Mouse (Mus musculus): ENCODE measurements at regions not wholly inside any gene's neighbourhood (a gene's known extent, or its start where the extent isn't known, plus 50 kb on each side); places are given as distances from the start of the nearest gene placed in this dataset.

DNA sequence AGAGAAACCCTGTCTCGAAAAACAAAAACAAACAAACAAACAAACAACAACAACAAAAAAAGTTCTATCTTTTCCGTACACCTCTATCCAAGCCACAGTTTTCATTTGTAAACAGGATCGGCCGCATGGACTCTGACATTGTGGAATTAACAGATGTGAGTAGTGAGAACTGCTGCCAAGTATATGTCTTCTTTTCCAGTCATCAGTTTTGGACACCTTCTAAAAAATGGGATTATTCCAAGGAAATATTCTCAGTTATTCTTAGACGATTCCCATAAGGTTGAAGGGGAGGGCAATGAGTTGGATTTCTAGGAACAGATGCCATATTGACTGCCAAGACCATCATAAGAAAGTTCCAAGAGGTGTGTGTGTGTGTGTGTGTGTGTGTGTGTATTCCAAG is 891.2 kb upstream of the Lrrc6 start:
- no peak for DNase-seq (ENCODE audit: low spot score in 2 of 2)

DNA sequence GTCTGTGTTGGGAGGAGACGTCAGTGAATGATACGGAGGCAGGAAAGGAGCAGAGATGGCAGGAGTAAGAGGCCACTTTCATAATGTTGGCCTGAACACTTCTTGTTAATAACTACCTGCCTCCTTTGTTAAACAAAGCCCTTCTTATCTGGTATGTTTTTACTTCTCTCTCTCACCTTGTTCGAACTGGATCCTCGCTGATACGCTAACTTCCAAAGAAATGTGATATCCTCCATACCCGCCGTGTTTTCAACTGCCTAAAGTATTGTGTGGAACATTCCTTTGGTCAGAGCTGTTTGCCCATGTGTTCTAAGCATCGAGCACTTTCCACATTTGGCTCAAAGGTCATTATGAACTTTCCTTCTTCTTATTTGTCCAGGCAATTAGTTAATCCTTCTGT is 887.8 kb upstream of the Lrrc6 start:
- no peak for DNase-seq (ENCODE audit: low spot score in 2 of 2)

DNA sequence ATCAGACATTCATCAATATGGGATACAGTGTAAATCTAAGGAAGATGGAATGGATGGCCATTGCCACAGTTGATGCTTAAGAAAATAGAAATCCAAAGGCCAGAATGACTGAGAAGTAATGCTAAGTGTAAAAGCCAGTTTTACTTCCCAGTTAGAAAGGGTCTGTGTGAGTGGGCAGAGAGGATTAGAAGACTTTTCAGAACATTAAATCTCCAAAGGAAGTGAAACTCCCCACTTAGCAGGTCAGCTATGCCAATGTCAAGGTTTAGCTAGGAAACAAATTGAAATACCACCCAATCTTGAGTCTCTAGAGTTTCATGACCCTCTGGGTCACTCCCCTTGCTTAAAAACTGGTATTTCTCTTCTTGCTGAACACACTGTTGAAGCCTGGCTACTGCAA is 886.2 kb upstream of the Lrrc6 start:
- no peak for DNase-seq (ENCODE audit: low spot score in 2 of 2)

DNA sequence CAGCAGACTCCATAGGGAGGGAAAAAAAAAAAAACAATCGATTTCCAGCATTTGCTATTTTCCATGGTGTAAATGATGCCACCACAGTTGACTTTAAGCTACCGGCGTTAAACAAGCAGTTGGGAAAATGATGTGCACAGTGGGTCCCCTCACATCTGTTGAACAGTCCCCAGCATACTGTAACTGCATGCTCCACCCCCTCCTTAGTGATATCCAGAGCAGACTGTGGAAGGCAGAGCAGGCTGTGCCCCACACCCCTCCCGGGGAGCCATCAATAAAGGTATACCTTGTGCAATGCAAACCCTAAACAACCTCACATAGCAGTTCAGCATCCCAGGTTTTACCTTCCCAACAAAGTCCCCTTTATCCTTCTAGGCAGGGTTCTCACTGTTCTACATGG is 872.9 kb upstream of the Lrrc6 start:
- no peak for DNase-seq (ENCODE audit: low spot score in 2 of 2)

DNA sequence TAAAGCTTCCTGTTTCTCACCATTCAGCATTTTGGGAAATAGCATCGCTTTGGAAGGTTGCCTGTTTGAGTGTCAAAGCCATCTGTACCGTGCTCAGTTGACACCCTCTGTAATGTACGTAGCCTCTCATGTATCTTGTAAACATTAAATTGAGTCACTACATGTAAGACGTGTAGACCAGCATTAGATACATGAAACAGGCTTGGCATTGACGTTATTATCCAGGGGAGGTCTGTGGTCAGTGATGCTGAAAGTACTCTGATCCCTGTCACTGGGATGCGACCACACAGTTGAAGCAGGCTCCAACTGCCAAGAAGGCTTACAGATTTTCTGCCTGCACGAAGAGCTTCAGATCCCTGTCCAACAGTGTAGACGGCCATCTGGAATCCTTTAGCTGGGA is 872.3 kb upstream of the Lrrc6 start:
- DNase-seq (ENCODE audit: low spot score in 2 of 2): peak in 1 of 2 experiments; percentile 31

DNA sequence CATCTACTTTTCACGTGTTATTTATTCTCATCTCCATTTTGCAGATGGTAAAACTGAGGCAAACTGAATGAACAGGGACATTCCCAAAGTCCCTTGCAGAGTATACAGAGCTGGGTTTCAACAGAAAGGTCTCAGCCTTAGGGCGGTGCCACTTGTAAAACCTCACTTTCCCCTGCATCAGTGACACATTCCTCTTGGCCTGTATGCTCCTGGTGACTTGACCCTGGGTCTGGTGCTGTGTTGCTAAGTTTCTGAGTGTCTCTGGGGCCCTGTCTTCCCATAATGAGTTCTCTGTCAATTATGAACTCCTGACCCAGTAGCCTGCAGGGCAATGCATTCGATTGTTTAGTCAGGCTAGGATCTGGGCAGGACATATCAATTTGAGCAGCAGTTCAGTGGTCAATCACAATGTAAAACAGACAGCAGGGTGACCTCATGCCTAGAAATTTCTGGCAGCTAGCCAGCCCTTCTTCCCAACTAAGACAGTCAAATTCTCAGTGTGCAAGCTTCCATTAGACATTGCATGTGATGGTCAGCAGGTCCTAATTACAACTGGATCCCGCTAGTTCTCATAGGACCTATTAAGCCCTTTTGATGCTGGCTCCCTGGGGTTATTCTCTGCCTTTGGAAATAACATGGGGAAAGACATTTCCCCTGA is 863.5 kb upstream of the Lrrc6 start:
- peak in 1 of 2 experiments; percentile 46 for DNase-seq (ENCODE audit: low spot score in 2 of 2)

DNA sequence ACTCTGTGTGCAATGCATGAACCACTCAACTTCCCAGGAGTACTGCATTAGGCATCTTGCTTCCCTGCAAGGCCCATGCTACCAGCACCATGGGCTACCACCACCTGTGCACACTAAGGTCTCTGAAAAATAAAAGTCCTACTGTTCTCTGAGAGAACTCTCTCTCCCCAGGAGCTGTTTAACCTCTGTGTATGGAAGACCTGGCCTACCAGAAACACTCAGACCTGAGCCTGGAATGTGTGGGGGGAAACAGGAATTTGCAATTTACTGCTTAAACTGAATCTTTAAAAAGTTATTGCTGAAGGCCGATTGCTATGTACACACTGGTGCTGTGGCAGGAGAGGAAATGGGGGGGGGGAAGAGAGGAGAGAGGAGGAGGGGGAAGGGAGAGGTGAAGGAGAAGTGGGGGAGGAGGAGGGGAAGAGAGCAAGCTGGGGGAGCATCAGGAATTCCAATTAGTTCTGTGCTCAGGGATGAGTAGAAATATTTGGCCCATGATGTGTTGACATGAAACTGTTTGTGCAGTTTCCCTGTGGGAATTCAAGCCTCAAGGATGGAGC is 860.4 kb upstream of the Lrrc6 start:
- no peak for DNase-seq (ENCODE audit: low spot score in 2 of 2)

DNA sequence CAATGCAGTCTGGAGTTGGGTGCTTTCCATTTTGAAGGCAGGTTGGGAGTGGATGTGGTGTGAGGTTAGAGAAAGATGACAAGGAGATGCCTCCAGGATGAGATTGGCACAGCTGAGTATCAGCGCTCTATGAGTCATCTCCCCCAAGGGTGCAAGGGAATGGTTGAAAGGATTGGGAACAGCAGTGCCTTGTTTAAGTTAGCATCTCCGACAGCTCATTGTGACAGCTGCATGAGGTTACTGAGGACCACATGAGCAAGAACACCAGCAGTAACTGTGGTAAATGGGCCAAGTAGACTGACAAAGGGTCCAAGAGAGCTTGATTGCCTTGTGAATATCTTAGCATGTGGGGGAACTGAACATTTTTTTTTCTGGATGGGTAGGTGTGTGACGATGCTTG is 857.2 kb upstream of the Lrrc6 start:
- DNase-seq (ENCODE audit: low spot score in 2 of 2): no peak

DNA sequence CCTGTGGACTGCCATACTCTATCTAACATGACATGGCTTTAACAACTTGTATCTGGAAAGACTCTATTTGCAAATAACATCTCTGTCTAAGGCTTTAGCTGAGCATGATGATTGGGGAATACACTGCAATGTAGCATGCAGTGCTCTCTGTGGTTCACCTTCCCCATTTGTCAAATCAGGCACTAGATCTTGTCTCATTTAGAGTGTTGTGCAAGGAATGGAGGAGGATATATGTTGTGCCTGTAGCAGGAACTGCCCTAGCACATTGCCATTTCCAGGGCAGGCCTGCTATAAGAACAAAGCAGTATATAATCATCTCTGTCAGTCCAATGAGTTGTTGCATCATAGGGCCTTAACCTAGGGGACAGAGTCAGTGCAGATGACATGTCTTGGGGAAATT is 854.6 kb upstream of the Lrrc6 start:
- DNase-seq (ENCODE audit: low spot score in 2 of 2): no peak

DNA sequence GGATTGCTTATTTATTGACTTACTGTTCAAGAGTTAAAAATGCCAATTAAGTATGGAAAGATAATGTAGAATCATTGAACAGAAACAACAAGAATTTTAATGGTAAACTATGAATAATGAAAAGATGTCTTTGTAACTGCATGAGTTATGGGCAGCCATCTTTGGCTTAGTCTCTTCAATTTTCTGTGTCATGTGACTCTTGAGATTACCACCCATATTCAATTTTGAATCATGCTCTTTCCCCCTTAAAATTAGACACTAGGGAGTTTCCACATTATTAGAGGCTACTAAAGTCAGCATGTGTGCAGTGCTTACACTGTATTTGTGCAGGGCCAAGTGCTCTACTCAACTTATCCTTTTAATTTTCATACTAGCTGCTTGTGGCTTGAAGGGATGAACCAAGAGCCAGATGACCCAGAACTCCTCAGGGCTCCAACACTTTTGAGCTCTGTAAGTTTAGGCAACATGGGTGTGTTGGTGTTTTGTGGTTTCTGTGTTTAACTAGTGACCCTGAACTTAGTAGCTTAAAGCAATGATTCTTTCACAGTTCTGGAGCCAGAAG is 854.0 kb upstream of the Lrrc6 start:
- DNase-seq (ENCODE audit: low spot score in 2 of 2): no peak

DNA sequence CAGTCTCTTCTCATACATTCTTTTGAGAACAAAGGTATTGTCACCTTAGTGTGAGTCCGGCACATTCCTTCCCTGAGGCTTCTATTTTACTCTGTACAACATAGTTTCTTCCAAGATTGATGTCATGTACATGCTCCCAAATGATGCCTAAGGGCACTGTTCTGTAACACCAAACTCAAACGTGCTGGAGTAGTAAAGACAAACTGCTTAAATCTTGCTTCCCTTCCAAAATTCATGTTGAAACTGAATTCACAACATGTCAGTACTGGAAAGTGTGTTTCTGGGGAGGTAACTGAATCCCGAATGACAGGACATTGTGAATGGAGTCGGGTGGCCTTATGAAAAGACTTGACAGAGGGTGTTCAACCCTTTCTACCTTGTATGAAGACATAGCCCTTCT is 848.8 kb upstream of the Lrrc6 start:
- DNase-seq (ENCODE audit: low spot score in 2 of 2): no peak

DNA sequence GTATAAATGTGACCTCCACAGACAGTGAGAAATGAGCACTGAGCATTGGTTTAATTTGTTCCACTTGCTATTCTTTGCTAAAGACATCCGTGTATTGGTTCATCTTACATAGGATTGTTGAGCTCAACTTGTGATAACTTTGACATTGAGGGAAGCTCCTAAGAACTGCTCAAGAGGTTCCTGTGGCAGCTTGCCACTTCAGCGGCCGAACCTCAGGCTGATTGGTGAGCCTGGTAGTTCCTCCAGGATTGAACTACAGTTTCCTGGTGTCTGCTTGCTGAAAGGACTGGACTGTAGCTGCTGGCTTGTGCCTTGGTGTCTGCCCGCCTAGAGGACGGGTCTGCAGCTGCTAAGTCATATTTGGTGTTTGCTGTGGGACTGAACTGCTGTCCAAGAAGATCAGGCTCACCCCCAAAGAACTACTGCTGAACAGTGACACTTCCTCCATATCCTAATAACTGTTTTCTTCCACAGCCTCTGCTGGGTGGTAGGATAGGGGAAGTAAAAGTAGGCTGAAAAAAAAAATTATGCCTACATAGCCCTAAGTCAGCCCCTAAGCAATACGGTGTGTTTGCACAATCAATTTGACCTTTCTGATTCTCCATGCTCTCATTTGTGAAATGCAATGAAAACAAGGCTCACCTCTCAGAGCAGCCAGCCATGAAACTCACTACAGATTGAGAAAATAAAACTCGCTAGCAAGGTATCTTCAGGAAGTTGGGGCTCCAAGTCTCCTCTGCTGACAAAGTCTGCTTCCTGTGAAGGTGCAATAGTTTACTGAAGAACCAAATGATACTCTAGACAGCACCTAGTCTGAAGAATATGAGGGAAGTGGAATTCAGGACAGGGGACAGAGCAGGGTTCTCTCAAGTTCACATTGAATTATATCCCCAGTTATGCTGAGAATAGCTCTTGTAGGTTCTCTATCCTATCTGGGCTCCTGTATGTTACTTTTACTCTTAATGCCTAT is 844.8 kb upstream of the Lrrc6 start:
- DNase-seq (ENCODE audit: low spot score in 2 of 2): no peak

DNA sequence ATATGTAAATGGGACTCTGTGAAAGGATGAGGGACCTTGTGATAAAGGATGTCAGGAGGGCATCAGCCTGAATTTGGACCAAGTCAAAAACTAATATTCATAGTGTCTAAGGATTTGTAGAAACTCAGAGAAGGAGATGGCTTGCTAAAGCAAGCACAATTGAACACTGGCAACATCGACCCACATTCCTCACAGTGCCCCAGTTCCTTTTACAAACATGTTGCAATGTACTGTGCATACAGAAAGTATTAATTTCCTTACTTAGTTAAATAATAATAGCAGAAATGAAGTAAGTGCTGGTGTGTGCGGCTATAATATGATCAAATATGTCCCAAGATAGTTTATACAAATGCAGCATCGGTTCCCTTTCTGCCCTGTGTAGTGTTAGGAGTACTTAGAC is 841.3 kb upstream of the Lrrc6 start:
- DNase-seq (ENCODE audit: low spot score in 2 of 2): no peak

DNA sequence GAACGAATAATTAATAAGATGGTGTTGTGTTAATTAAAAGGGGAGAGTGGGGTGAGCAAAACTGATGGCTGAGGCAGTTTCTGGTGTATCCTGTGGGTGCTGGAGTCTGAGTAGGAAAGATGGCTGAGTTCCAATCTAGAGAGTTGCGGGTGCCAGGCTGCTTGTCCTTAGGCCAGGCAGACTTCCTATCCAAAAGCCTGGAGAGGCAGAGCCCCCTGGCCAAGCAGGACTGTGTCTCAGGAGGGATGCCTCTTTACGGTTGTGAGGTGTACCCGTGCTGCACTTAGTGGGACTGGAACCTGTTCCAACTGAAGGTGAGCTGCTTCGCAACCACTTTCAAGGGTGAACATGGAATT is 836.3 kb upstream of the Lrrc6 start:
- DNase-seq (ENCODE audit: low spot score in 2 of 2): no peak

DNA sequence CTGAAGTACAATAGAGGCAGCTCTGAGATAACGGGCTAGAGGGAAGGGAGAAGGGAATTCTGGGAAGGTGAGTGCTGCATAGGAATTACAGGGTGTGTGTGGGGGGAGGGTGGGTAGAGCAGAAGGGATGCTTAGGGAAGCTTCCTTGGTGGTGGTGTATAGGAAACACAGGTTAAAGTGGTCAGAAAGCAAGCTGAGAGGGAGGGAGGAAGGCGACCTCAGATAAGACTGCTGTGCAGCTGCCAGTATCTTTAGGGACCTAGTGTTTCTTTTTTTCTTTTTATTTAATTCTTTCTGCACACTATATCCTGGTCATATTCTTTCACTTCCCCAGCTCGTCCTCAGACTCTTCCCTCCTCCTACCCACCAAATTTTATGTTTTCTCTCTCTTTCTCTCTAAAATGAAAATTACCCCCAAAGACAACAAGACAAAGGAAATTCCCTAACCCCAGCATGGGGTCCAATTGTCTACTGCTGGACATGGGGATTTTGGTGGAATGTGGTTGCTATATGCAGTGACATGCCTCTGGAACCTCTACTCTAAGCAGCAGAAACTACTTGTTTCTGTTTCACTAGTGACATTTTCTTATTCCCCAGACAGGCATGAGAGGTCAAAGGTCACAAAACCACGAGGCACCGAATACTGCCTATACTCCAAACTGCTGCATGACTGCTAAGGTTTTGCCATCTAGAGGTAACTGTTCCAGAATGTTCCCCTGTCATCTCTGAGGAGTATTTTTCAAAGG is 835.8 kb upstream of the Lrrc6 start:
- DNase-seq (ENCODE audit: low spot score in 2 of 2): no peak

DNA sequence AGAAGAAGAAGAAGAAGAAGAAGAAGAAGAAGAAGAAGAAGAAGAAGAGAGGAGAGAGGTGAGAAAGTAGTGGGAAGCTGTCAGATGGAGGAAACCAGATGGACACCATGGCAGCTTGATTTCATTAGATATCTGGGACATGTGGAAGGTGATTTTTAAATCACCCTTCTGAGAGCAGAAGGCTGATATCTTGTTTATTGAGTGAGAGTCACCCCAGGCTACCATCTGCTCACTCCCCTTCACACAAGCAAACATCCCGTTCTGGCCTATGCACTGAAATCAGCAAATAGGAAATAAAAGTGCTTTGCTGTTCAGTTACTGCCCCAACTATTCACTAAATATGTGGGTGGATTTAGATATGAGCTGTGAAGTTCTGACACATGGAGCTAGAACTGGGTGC is 831.8 kb upstream of the Lrrc6 start:
- DNase-seq (ENCODE audit: low spot score in 2 of 2): no peak

DNA sequence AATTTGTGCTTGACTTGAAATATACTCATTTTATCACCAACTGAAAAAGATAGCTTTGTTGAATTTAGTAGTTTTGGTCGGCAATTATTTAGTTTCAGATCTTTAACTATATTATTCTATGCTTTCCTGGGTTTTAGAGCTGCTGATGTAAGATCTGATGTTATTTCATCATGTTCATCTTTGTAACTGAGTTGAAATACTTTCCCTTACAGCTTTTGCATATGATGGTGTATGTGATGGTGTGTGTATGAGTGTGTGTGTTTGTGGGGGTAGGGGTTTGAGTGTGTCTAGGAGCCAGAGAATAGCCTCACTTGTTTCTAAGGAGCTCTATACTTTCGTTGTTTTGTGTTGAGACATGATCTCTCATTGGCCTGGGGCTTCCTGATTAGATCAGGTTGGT is 819.6 kb upstream of the Lrrc6 start:
- no peak for DNase-seq (ENCODE audit: low spot score in 2 of 2)

DNA sequence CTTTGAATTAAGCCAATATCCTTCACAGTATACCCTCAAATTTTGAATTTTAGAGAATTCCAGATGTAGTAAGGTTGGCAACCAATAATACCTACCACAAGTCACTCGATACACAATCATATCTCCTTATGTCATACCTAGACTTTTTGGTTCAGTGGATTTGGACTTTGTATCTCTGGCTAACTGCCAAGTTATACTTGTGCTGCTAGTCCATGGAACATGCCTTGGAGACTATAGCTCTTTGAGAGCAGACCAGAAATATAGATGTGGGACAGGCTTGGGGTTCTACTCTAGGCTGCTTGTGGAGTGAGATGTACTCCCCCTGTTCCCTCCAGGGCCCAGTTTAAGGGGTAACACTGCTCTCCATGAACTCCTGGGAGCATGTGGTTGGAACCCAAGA is 814.5 kb upstream of the Lrrc6 start:
- DNase-seq (ENCODE audit: low spot score in 2 of 2): no peak

DNA sequence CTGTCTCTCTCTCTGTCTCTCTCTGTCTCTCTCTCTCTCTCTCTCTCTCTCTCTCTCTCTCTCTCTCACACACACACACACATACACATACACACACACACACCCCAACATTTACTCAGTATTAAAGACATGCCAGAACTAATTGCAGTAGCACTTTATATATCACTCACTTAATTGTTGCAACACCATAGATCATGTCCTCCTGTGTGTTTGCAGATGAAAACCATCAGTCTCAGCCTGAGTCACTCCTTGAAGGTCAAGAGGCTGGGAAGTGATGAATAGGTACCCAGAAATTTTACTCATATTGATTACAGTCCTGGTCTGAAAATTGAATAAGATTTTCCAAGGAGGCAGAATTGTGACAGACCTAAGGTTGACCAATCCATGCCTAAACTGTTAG is 812.9 kb upstream of the Lrrc6 start:
- DNase-seq (ENCODE audit: low spot score in 2 of 2): no peak

DNA sequence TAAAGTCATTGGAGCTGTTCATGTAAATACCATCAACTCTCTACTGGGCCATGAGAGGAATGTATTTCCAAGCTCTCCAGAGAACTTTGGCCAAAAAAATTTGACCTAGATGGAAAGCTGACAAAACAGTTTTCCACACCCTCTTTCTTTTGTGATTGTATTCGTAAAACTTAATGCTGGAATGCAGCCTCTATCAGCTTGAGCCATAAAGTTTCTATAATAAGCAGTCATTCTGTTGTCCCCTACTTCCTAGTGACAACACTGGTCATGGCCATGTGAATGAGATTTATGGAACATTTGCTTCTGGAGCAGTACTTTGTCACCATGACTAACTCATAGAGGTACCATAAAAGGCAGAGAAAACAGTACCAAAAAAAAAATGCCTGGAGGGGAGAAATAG is 805.0 kb upstream of the Lrrc6 start:
- DNase-seq (ENCODE audit: low spot score in 2 of 2): no peak

DNA sequence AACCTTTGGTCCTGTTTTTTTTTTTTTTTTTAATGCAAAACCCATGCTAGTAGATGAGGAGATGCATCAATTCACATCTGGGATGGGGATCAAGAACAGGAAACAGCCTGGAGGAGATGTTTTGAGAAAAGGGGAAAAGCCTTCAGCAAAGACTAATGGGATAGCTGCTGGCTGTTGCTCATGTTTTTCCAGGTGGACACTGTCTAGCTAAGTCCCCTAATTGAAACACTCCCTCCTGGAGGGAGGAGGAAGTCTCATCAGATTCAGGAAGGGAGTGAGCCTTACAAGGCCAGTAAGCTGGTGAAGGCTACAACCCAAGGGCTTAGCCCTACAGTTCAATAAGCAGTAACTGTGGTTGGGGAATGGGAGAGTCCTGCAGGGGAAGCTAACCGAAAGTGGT is 803.1 kb upstream of the Lrrc6 start:
- DNase-seq (ENCODE audit: low spot score in 2 of 2): no peak

DNA sequence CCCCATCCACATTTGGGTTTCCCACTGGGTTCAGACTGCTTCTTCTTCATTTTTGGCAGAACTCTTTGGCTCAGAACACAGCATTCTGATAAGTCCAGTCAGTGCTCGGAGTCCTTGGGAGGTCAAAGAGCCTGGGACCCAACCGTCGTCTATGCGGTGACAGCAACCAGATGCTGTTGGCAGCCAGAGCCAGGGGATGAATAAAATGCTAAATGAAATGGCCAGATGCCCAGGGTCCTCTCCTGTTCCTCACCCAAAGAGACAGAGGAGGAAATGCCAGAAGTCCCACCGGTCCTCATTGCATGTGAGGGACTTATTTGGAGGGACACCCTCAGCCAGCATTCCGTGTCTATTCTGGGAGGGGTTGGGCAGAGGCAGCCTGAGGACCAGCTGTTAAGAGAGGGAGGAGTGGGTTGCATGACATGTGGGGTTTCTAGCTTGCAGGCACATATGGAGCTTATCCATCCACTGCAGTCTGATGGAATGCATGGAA is 801.2 kb upstream of the Lrrc6 start:
- DNase-seq (ENCODE audit: low spot score in 2 of 2): peak in 1 of 2 experiments; percentile 10
